Mouse (Mus musculus) skeletal muscle tissue, postnatal 0 days (tissue): Measurements from ENCODE around the gene Ankrd6. TPM values are rescaled to one million over a fixed set of nuclear protein-coding genes. Genes with fewer than 3 reads are reported as not detected.

Experiments used
- polyA plus RNA-seq: library from polyadenylated mRNA; unstranded; fragments of >200 nt; fragmentation: Nextera tagmentation; extraction: Ambion mirVana; gene quantifications from 2 replicates; pipeline ENCODE4 v1.2.1, GENCODE M21; 2015

The Ankrd6 gene
- polyA plus RNA-seq: 2.1 and 2.4 TPM in 2 replicates

DNA sequence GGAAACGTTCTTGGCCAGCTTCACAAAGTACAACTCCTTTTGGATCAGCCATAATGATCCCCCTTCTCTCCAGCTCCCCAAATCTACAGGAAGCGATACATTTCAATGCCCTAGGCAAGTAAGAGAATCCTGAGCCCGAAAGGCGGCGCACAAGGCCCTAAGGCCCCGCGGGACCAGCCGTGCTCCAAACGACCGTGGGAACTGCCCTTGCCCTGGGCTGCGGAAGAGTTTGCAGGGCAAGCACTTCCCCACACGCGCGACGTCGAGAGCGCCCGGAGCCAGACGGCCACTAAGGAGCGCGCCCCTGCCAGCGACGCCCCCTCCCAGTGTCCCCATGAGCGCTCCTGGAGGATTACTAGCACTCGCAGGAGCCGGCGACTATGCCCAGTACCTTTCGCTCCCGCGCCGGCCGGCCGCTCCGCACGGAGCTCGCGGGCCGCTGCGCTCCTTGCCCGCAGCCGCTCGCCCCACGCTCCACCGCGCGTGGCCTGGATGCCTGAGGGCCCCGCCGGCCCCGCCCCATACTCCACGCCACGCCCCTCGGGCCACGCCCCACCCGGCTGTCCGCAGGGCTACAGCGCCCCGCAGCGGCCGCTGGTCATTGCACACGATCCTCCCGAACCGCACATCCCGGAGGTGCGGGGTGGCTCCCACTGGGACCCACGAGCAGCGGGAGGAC is at the start of gene Ankrd6:
TSS of gene Ankrd6 (minus strand) at position 486 of the 679 bp plus-strand sequence.

DNA sequence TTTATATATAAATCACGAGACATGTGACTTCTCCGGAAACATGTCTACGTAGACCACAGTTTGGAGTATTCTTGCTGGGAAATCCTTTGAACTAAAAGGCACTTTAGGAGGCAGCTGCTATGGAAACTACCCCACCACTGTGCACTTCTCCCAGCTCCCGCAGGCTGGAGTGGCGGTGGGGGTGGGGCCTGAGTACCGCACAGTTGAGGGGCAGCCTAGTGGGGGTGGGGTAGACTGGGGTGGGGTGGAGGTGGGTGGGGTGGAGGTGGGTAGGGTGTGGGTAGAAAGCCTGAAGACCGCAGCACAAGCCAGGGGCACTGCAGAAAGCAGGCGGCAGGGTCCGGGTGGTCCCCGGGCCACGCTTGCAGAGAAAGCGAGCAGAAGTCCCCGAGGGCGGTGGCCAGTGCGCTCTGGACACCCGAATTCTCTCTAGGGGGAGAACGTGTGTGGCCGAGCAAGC is 32.1 kb upstream of the Ankrd6 start, which contains the start of gene Rragd:
TSS of gene Rragd (plus strand) at position 322 of the 460 bp plus-strand sequence.

DNA sequence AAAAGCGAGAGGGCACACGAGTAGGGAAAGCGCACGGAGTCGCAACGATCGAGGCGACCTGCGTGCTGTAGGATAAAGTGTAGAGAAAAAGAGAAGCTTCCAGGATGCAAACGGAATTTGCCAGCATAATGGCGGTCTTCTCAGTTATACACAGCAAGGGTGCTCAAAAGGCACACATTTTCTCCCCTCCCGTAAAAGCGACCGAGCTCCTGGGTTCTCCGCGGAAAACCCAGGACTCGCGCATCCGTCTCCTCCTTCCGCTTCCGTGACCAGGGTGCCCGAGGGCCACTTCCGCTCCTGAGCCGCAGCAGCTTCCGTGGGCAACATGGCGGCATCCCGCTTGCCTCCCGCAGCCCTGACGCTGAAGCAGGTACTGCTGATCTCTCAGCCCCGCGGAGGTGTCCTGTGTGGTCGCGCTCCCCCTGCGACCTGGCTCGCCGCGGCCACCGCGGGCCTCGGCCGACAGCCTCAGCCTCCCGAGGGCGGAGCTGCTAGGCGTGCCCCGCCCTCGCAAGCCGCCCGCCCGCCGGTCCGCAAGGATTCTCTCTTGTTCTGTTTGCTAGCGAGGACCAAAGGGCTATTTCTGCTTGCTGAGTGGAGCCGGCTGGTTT is 150.6 kb downstream of the Ankrd6 start, which contains the start of gene Lyrm2:
TSS of gene Lyrm2 (plus strand) at position 288 of the 611 bp plus-strand sequence.

Other genes starting within 250 kb of the Ankrd6 start
- 101 TPM in 2 replicates for gene Lyrm2, start 150.6 kb downstream of the Ankrd6 start, polyA plus RNA-seq
- 57.9 and 62.5 TPM in 2 replicates for gene Rragd, start 32.2 kb upstream of the Ankrd6 start, polyA plus RNA-seq
- 49.8 and 54.6 TPM in 2 replicates for gene Ube2j1, start 80.6 kb upstream of the Ankrd6 start, polyA plus RNA-seq
- gene Gabrr2, start 112.2 kb upstream of the Ankrd6 start, polyA plus RNA-seq: 4.6 and 8.0 TPM in 2 replicates
- gene Gabrr1, start 181.7 kb upstream of the Ankrd6 start, polyA plus RNA-seq: 1.2 and 1.7 TPM in 2 replicates
- gene Pm20d2, start 238.9 kb upstream of the Ankrd6 start, polyA plus RNA-seq: 8.7 and 10.9 TPM in 2 replicates